Mouse (Mus musculus) kidney, adult 2 months (tissue): ENCODE measurements around the gene Olfr699. TPM values are rescaled to one million over a fixed set of nuclear protein-coding genes. Genes with fewer than 3 reads are reported as not detected.
"Not testable (repeated sequence)": the region's sequence is repeated elsewhere in the genome, so short reads cannot be mapped to it uniquely, and the experiment has no call there.

Source experiments
- DNase-seq: peaks from one replicate; pipeline ENCODE4 v3.0.0; 2021
- H3K27ac ChIP-seq: fragments of 200-500 bp; 2 replicates; pipeline ENCODE4 v1.5.1; 2012; ENCODE audit warnings: low read depth, low read length, control low read depth, inconsistent platforms; ENCODE audit not compliant: insufficient read depth
- H3K27me3 ChIP-seq: fragments of 200-500 bp; replicated peaks from 2 replicates; pipeline ENCODE4 v1.6.1; 2012; ENCODE audit warnings: mild to moderate bottlenecking, moderate library complexity, low read length, inconsistent platforms; ENCODE audit not compliant: control insufficient read depth, insufficient read depth
- H3K36me3 ChIP-seq: fragments of 200-500 bp; 2 replicates; pipeline ENCODE4 v1.6.1; 2012; ENCODE audit warnings: mild to moderate bottlenecking, moderate library complexity, low read length, inconsistent platforms; ENCODE audit not compliant: control insufficient read depth, insufficient read depth
- H3K4me1 ChIP-seq: fragments of 200-500 bp; 2 replicates; pipeline ENCODE4 v1.6.1; 2011; ENCODE audit warnings: low read length; ENCODE audit not compliant: control insufficient read depth, insufficient read depth
- H3K4me3 ChIP-seq: fragments of 200-500 bp; 2 replicates; pipeline ENCODE4 v1.5.1; 2011; ENCODE audit warnings: mild to moderate bottlenecking, low read depth, low read length, control low read depth; ENCODE audit not compliant: insufficient read depth
- CTCF ChIP-seq: fragments of 200-500 bp; conservative IDR thresholded peaks from 2 replicates; pipeline ENCODE4 v1.5.1; 2011; ENCODE audit warnings: low read depth, mild to moderate bottlenecking, control low read depth, low read length, moderate library complexity, mixed read lengths; ENCODE audit not compliant: insufficient read depth, insufficient read length
- POLR2A ChIP-seq: fragments of 200-500 bp; IDR thresholded peaks from one replicate; pipeline ENCODE4 v1.6.1; 2011; ENCODE audit warnings: low read depth, low read length, control low read depth
- WGBS: fragments of 180-500 bp; shearing (Covaris S2); methylation state at CpG from one replicate; pipeline ENCODE4 v1.1.7; 2018; 5-methylcytosine and 5-hydroxymethylcytosine counted together
- polyA plus RNA-seq: library from polyadenylated mRNA; depleted of rRNA; stranded (reverse); fragments of >200 nt; gene quantifications from 2 replicates; pipeline ENCODE4 v1.2.3, GENCODE M21; 2012; rRNA removed

The Olfr699 gene
- polyA plus RNA-seq: not detected in 2 replicates

DNA sequence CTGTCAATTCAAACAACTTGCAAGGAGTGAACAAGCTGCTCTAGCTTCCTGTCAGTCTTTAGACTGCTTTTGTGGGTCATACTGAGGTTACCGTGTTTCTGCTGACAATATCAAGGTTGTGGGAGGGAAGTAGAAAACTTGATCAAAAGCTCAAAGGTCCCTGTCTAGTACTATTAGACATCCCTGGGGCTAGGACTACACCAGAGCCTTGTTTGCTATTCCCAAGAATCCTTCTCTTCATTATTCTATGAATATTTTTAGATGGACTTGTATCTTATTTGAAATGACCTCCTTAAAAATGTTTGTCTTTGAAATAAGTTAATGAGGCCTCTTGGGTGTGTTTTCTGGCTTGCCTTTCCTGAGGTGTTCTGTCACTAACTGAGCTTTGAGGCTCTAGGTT is at the start of gene Olfr699:
Gene Olfr699, minus strand, starts transcription at position 101 of the 400 bp plus-strand sequence.
- WGBS: 71% methylated on average over 1 of the region's 1 CpGs

DNA sequence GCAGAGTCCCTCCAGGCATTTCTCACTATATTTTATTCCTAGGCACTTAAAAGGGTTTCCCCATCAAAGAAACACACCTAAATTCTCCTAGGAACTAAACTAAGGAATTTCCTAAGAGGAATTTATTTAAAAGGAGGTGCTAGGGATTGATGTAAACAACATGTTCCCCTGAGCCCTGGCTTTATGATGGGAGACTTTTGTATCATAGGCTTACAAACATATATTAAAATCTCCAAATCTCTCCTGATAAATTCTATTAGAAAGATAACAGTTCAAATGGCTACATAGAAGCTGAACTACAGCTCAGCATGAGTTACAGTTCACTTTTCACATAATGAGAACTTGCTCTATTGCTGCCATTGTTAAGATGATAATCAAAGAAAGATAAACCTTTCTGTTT is 40.8 kb upstream of the Olfr699 start, which contains the start of gene Olfr702:
Gene Olfr702, minus strand, starts transcription at position 101 of the 400 bp plus-strand sequence.
- no peak for DNase-seq
- Histone ChIP-seq H3K36me3 (no peaks in the 10 kb centered on the region), H3K4me1 (no peaks in the 10 kb centered on the region), H3K27me3 (no peaks in the 10 kb centered on the region), H3K27ac (no peak within 1 kb of the TSS), H3K4me3 (no peak within 1 kb of the TSS)
- TF ChIP-seq CTCF (no peak), POLR2A (no peak)

More for the DNA sequence above, at the start of gene Olfr699:
- Histone ChIP-seq H3K36me3 (no peaks in the 10 kb centered on the region), H3K4me1 (no peaks in the 10 kb centered on the region), H3K4me3 (no peak within 1 kb of the TSS), H3K27me3 (no peaks in the 10 kb centered on the region), H3K27ac (no peak within 1 kb of the TSS)
- DNase-seq: no peak
- TF ChIP-seq POLR2A: no peak

DNA sequence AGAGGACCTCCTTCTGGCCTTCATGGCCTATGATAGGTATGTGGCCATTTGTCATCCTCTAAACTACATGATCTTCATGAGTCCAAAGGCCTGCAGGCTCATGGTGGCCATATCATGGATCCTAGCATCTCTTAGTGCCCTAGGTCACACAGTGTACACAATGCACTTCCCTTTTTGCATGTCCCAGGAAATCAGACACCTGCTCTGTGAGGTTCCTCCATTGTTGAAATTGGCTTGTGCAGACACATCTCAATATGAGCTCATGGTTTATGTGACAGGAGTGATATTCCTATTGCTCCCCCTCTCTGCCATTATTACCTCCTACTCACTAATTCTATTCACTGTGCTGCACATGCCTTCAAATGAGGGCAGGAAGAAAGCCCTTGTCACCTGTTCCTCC is 25.4 kb upstream of the Olfr699 start:
- Histone ChIP-seq H3K4me1 (no peaks in the 10 kb centered on the region), H3K36me3 (no peaks in the 10 kb centered on the region), H3K27me3 (no peaks in the 10 kb centered on the region), H3K27ac (no peak overlapping the region), H3K4me3 (no peak overlapping the region)
- no peak for DNase-seq
- TF ChIP-seq POLR2A (no peak), CTCF (no peak)

DNA sequence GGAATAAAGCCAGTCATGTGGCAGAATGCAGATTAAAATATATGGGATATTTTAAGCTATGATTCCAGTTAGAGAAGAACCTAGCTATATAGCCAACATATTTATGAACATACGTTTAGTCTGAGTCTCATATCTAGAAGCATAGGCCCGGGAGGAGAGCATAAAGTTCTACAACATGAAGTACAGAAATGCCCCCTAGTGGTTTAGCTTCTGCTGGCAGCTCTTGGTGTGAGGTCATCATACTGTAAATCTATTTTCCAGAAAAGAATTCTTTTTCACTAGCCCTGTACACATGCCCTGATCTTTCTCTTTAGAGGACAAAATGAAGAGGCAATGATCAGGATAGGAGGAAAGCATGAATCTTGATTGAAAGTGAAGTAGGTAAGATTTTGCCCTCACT is 22.8 kb upstream of the Olfr699 start:
- Histone ChIP-seq H3K27ac (no peak overlapping the region), H3K36me3 (no peaks in the 10 kb centered on the region), H3K4me1 (no peaks in the 10 kb centered on the region), H3K27me3 (no peaks in the 10 kb centered on the region), H3K4me3 (no peak overlapping the region)
- no peak for TF ChIP-seq CTCF
- no peak for TF ChIP-seq POLR2A
- peak; percentile 14 for DNase-seq
- WGBS: 25% methylated on average over 2 of the region's 2 CpGs

DNA sequence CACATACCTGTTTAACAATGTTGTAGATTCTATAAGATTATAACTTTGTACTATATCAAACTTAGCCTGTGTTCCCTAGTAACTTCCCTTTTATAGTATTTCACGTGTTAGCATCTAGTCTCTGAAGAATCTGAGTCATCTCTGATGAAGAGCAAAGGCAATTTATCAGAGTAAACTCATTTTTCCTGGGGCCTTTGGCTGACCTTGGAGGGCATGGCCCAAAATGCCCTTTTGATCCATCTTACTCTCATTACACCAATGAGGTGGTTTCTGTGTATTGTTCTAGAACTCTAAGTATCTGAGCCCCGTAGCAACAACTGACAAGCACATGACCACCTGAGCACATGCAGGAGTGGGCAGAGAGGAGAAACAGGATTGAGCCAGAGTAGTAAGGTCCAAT is 20.8 kb upstream of the Olfr699 start, which contains the start of gene Olfr701:
Gene Olfr701, plus strand, starts transcription at position 301 of the 400 bp plus-strand sequence.
- Histone ChIP-seq H3K27ac (no peak within 1 kb of the TSS), H3K36me3 (no peaks in the 10 kb centered on the region), H3K4me1 (no peaks in the 10 kb centered on the region), H3K27me3 (no peaks in the 10 kb centered on the region; the same call in 1 of the 2 replicates), H3K4me3 (no peak within 1 kb of the TSS)
- TF ChIP-seq POLR2A (no peak), CTCF (no peak)
- DNase-seq: no peak
- WGBS: 64% methylated on average over 2 of the region's 2 CpGs

DNA sequence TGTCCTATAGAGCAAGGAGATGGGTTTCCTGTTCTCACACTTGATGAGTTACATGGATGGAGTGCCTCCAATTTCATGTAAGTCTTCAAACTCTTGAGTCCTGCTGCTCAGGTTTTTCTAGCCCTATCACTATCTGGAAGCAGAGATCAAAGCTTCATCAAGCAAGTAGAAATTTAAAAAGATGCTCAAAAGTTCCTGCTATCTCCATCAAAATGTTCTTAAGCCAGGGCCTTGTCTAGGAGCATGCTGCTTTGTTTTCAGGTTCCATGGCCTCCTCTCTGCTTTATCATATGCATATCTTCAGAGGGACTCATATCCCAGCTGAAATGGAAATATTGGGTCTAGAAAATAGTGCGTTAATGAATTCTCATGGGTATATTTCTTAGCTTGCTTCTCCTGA is 15.7 kb upstream of the Olfr699 start, which contains the start of gene Olfr700:
Gene Olfr700, minus strand, starts transcription at position 101 of the 400 bp plus-strand sequence.
- DNase-seq: no peak
- H3K4me1 ChIP-seq: no peaks in the 10 kb centered on the region
- WGBS: 95% methylated on average over 1 of the region's 1 CpGs
- H3K27me3 ChIP-seq: no peaks in the 10 kb centered on the region; the same call in 1 of the 2 replicates
- H3K36me3 ChIP-seq: no peaks in the 10 kb centered on the region
- no peak within 1 kb of the TSS for H3K27ac ChIP-seq
- H3K4me3 ChIP-seq: no peak within 1 kb of the TSS
- no peak for TF ChIP-seq CTCF
- no peak for TF ChIP-seq POLR2A

DNA sequence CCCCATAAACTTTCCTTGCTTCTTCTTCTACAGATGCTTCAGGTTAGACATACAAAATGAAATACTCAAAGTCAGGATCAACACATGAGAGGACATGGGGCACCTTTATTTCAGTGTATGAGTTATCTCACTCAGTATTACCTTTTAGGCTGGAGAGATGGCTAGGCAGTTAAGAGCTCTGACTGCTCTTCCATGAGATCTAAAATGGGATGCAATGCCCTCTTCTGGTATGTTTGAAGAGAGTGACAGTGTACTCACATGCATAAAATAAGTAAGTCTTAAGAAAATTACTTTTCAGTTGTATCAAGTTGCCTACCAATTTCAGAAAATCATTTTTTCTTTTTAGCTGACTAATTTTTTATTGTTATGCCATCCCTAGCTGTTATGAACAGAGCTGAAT is 4.7 kb downstream of the Olfr699 start:
- no peaks in the 10 kb centered on the region for H3K4me1 ChIP-seq
- H3K4me3 ChIP-seq: no peak overlapping the region
- TF ChIP-seq POLR2A (no peak), CTCF (no peak)
- no peak for DNase-seq
- no peaks in the 10 kb centered on the region for H3K36me3 ChIP-seq
- H3K27me3 ChIP-seq: no peaks in the 10 kb centered on the region
- H3K27ac ChIP-seq: no peak overlapping the region

DNA sequence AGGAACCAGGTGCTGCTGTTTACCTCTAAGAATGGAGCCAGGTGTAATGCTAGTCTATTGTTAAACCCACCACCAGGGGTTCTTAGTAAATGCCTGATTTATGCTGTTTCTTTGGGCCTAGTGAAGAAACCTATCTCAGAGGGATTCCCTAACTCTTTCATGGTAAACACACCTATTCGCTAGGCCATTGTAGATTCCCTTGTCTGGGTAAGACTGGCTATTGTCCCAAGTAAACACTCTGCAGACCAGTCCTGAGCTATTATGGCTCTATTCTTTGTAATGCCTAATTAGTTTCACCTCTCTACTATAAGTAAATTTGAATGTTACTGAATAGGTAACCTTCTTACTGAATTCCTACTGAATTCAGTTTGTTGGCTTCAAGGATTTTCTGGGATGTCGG is 32.0 kb downstream of the Olfr699 start:
- H3K27me3 ChIP-seq, H3K4me3 ChIP-seq, H3K36me3 ChIP-seq, H3K27ac ChIP-seq, H3K4me1 ChIP-seq, DNase-seq: not testable (repeated sequence)
- 96% methylated on average over 2 of the region's 2 CpGs for WGBS
